Mouse (Mus musculus): ENCODE measurements around the gene Setd4. TPM values are rescaled to one million over a fixed set of nuclear protein-coding genes. Genes with fewer than 3 reads are reported as not detected.
A peak's percentile ranks its signal among the peaks of the same experiment; 100 is the strongest.

Setd4 gene
- polyA plus RNA-seq, 1 experiment from 2014 or later, result 12.5 TPM

- Histone ChIP-seq H3K9ac (ENCODE audit: low read depth, low read length) (no peak overlapping the region), H3K4me1 (replicated peaks; ENCODE audit: insufficient read depth, low read length) (no peaks in the 10 kb centered on the region), H3K27ac (peak overlapping the region; percentile 31; the same call in 1 of the 2 replicates), H3K9me3 (replicated peaks; ENCODE audit: low read length) (no peaks in the 10 kb centered on the region), H3K4me3 (replicated peaks; ENCODE audit: low read depth, low read length) (no peak overlapping the region), H3K27me3 (ENCODE audit: insufficient read depth, low read length) (no peaks in the 10 kb centered on the region), H3K36me3 (ENCODE audit: insufficient read depth, low read length) (no peaks in the 10 kb centered on the region), H3K4me2 (ENCODE audit: low read length) (no peak overlapping the region)
- peak; percentile 95 for ATAC-seq (replicated peaks; ENCODE audit: low FRiP score, low read depth)
- 29% methylated on average over 5 of the region's 5 CpGs for WGBS
- TF ChIP-seq CTCF (IDR thresholded peaks at IDR 0.05; ENCODE audit: low read depth), result peak; percentile 85
- DNase-seq (ENCODE audit: low spot score), result peak; percentile 72
Measured at GRCm38 (mm10) chr16:93615118-93615870, 11.4 kb upstream of the Setd4 start.

DNA sequence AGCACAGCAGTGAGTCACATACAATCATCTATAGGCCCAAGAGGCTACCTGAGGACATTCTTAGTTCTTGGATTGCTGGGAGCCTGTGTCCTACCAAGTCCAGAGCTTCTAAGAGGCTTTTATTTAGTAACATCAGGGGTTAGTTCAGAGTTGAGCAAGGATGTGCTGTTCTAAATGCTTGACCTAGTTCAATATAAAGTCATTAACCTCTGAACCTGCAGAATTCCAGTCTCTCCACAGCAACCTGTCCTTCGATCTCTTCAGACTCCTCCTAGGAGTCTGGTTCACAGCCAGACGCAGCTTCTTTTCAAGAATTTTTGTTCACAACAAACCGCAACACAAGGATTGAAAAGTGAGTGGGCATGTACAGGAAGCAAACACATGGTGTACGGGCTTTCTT lies 7.1 kb upstream of the Setd4 start:
- DNase-seq (ENCODE audit: low spot score) (no peak), ATAC-seq (replicated peaks; ENCODE audit: low FRiP score, low read depth) (no peak)
- Histone ChIP-seq H3K9me3 (replicated peaks; ENCODE audit: low read length) (no peaks in the 10 kb centered on the region), H3K36me3 (ENCODE audit: insufficient read depth, low read length) (no peaks in the 10 kb centered on the region), H3K9ac (ENCODE audit: low read depth, low read length) (no peak overlapping the region), H3K27ac (0 out of 2 replicates have a peak overlapping the region, but pooled peaks have one; percentile 8), H3K4me2 (ENCODE audit: low read length) (no peak overlapping the region), H3K4me3 (replicated peaks; ENCODE audit: low read depth, low read length) (no peak overlapping the region), H3K27me3 (ENCODE audit: insufficient read depth, low read length) (no peaks in the 10 kb centered on the region), H3K4me1 (replicated peaks; ENCODE audit: insufficient read depth, low read length) (peaks cover 4% of the 10 kb centered on the region; the same call in 1 of the 2 replicates)
- no peak for TF ChIP-seq CTCF (IDR thresholded peaks at IDR 0.05; ENCODE audit: low read depth)
- WGBS, result 85% methylated on average over 4 of the region's 4 CpGs

DNA sequence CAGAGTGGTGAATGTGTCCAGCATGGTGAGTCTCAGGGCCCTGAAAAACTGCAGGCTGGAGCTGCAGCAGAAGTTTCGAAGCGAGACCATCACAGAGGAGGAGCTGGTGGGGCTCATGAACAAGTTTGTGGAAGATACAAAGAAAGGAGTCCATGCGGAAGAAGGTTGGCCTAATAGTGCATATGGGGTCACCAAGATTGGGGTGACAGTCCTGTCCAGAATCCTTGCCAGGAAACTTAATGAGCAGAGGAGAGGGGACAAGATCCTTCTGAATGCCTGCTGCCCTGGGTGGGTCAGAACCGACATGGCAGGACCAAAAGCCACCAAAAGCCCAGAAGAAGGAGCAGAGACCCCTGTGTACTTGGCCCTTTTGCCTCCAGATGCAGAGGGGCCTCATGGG lies 5.9 kb upstream of the Setd4 start:
- Histone ChIP-seq H3K4me3 (replicated peaks; ENCODE audit: low read depth, low read length) (no peak overlapping the region), H3K27ac (no peak overlapping the region), H3K4me1 (replicated peaks; ENCODE audit: insufficient read depth, low read length) (peaks cover 7% of the 10 kb centered on the region; the same call in 1 of the 2 replicates), H3K27me3 (ENCODE audit: insufficient read depth, low read length) (no peaks in the 10 kb centered on the region), H3K9ac (ENCODE audit: low read depth, low read length) (no peak overlapping the region), H3K4me2 (ENCODE audit: low read length) (no peak overlapping the region), H3K36me3 (ENCODE audit: insufficient read depth, low read length) (no peaks in the 10 kb centered on the region), H3K9me3 (replicated peaks; ENCODE audit: low read length) (no peaks in the 10 kb centered on the region)
- no peak for DNase-seq (ENCODE audit: low spot score)
- no peak for TF ChIP-seq CTCF (IDR thresholded peaks at IDR 0.05; ENCODE audit: low read depth)
- ATAC-seq (replicated peaks; ENCODE audit: low FRiP score, low read depth), result no peak
- WGBS, result 96% methylated on average over 4 of the region's 4 CpGs

DNA sequence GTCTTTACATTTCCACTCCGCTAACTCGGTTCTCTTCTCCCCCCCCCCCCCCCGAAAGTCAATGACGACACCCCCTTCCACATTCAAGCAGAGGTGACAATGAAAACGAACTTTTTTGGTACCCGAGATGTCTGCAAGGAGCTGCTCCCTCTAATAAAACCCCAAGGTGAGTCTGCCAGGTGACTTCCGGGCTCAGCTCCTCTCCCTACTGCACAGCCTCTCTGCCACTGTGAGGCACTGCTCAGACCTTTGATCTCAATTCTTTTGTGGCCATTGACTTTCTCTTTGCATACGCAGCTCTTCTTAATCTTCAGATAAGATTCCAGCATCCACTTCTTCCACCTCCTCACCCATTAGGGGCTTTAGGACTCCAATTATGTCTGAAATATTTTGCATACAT lies 4.9 kb upstream of the Setd4 start:
- Histone ChIP-seq H3K4me2 (ENCODE audit: low read length) (peak overlapping the region; percentile 90), H3K36me3 (ENCODE audit: insufficient read depth, low read length) (no peaks in the 10 kb centered on the region), H3K27me3 (ENCODE audit: insufficient read depth, low read length) (no peaks in the 10 kb centered on the region), H3K27ac (no peak overlapping the region), H3K4me1 (replicated peaks; ENCODE audit: insufficient read depth, low read length) (peaks cover 7% of the 10 kb centered on the region; the same call in 1 of the 2 replicates), H3K4me3 (replicated peaks; ENCODE audit: low read depth, low read length) (peak overlapping the region; percentile 64), H3K9me3 (replicated peaks; ENCODE audit: low read length) (no peaks in the 10 kb centered on the region), H3K9ac (ENCODE audit: low read depth, low read length) (no peak overlapping the region)
- ATAC-seq (replicated peaks; ENCODE audit: low FRiP score, low read depth), result no peak
- WGBS, result 65% methylated on average over 8 of the region's 8 CpGs
- no peak for DNase-seq (ENCODE audit: low spot score)
- TF ChIP-seq CTCF (IDR thresholded peaks at IDR 0.05; ENCODE audit: low read depth), result no peak

DNA sequence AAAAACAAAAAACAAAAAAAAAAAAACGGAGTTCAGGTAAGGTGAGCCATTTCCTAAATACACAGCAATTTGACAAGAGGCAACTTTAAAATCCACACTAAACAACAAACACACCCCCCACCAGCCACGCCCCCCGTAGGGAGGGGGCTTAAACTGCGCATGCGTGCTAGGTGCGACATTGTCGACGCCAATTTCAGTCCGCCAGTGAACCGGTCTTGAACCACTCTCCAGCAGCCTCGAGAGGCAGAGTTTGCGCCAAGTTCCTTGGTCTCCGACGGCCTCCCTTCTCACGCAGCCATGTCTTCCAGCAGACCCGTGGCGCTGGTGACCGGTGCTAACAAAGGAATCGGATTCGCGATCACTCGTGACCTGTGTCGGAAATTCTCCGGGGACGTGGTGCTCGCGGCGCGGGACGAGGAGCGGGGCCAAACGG lies 3.8 kb upstream of the Setd4 start:
- peak overlapping the region; percentile 86 for H3K27ac ChIP-seq
- peak; percentile 52 for ATAC-seq (replicated peaks; ENCODE audit: low FRiP score, low read depth)

GRCm38 (mm10) chr16:93606146-93606545 lies 2.3 kb upstream of the Setd4 start:
- DNase-seq (ENCODE audit: low spot score) (no peak), ATAC-seq (replicated peaks; ENCODE audit: low FRiP score, low read depth) (no peak)
- H3K9me3 ChIP-seq (replicated peaks; ENCODE audit: low read length), result no peaks in the 10 kb centered on the region
- H3K4me3 ChIP-seq (replicated peaks; ENCODE audit: low read depth, low read length), result no peak overlapping the region
- TF ChIP-seq CTCF (IDR thresholded peaks at IDR 0.05; ENCODE audit: low read depth), result no peak
- H3K4me2 ChIP-seq (ENCODE audit: low read length), result no peak overlapping the region
- H3K4me1 ChIP-seq (replicated peaks; ENCODE audit: insufficient read depth, low read length), result peaks cover 7% of the 10 kb centered on the region; the same call in 1 of the 2 replicates
- 90% methylated on average over 7 of the region's 7 CpGs for WGBS
- no peaks in the 10 kb centered on the region for H3K36me3 ChIP-seq (ENCODE audit: insufficient read depth, low read length)
- H3K9ac ChIP-seq (ENCODE audit: low read depth, low read length), result no peak overlapping the region
- no peaks in the 10 kb centered on the region for H3K27me3 ChIP-seq (ENCODE audit: insufficient read depth, low read length)
- H3K27ac ChIP-seq, result no peak overlapping the region

More for the DNA sequence above, 3.8 kb upstream of the Setd4 start:
- peak; percentile 13 for TF ChIP-seq CTCF (IDR thresholded peaks at IDR 0.05; ENCODE audit: low read depth)
- peak; percentile 95 for DNase-seq (ENCODE audit: low spot score)
- Histone ChIP-seq H3K36me3 (ENCODE audit: insufficient read depth, low read length) (no peaks in the 10 kb centered on the region), H3K9ac (ENCODE audit: low read depth, low read length) (peak overlapping the region; percentile 86), H3K4me1 (replicated peaks; ENCODE audit: insufficient read depth, low read length) (peaks cover 7% of the 10 kb centered on the region; the same call in 1 of the 2 replicates), H3K27me3 (ENCODE audit: insufficient read depth, low read length) (no peaks in the 10 kb centered on the region), H3K9me3 (replicated peaks; ENCODE audit: low read length) (no peaks in the 10 kb centered on the region), H3K4me3 (replicated peaks; ENCODE audit: low read depth, low read length) (peak overlapping the region; percentile 64), H3K4me2 (ENCODE audit: low read length) (peak overlapping the region; percentile 90)
- under 1% methylated on average over 32 of the region's 32 CpGs for WGBS
